Comparison of ENCODE assay signal across 11 mouse cellular contexts in the genomic region with DNA sequence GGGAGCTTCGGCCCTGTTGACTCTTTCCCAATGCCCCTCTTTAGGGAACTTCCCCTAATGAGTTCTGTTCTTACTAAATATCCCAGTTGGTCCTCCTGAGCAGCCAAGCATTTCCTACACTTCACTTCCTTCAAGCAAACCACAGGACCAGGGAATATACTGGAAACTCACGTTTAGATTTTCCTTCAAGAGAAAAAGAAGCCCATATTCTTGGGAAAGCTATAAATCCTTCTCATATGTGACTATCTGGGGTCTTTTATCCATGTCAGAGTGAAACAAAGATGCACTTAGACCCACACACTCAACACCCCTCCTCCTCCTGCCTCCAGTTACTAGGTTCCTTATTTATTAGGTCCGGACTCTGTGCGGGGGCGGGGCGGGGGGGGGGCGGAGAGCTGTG. TPM values are rescaled to one million over a fixed set of nuclear protein-coding genes. Genes with fewer than 3 reads are reported as not detected.
DNase-seq lines count a peak whose midpoint lies in the region; ATAC-seq and TF ChIP-seq lines count a peak whose summit lies in the region.
"Had no signal": no experiment of that assay in that cellular context is flagged by ENCODE, and none has a peak within 500 bp of the region (broad histone marks: within the 10 kb centered on the region; RNA-seq: fewer than 3 reads in every experiment).

No protein-coding gene starts in this region.

- no peaks in the 10 kb centered on the region for H3K36me3 ChIP-seq in lung, embryonic 15.5 days
- no peaks in the 10 kb centered on the region for H3K36me3 ChIP-seq in limb, embryonic 14.5 days (ENCODE audit: control insufficient read depth, insufficient read depth, low read length)
- H3K36me3 ChIP-seq in stomach, embryonic 15.5 days = no peaks in the 10 kb centered on the region

- peak overlapping the region; percentile 41; the same call in 1 of the 2 replicates for H3K4me3 ChIP-seq in lung, embryonic 15.5 days
- peak overlapping the region; percentile 48 for H3K4me3 ChIP-seq in limb, embryonic 14.5 days (replicated peaks; ENCODE audit: low read length)
- H3K4me3 ChIP-seq in stomach, embryonic 15.5 days (replicated peaks) = peak overlapping the region; percentile 49

- no peaks in the 10 kb centered on the region for H3K9me3 ChIP-seq in lung, embryonic 15.5 days
- no peaks in the 10 kb centered on the region for H3K9me3 ChIP-seq in limb, embryonic 14.5 days (ENCODE audit: control insufficient read depth, low read length)
- no peaks in the 10 kb centered on the region for H3K9me3 ChIP-seq in stomach, embryonic 15.5 days

- H3K4me2 ChIP-seq in lung, embryonic 15.5 days = peak overlapping the region; percentile 75
- H3K4me2 ChIP-seq in limb, embryonic 14.5 days (replicated peaks; ENCODE audit: low read depth, low read length, severe bottlenecking) = peak overlapping the region; percentile 90
- H3K4me2 ChIP-seq in stomach, embryonic 15.5 days = peak overlapping the region; percentile 75

- no peaks in the 10 kb centered on the region for H3K4me1 ChIP-seq in lung, embryonic 15.5 days
- H3K4me1 ChIP-seq in limb, embryonic 14.5 days (ENCODE audit: control insufficient read depth, insufficient read depth, low read length) = peaks cover 17% of the 10 kb centered on the region; the same call in 1 of the 2 replicates
- H3K4me1 ChIP-seq in stomach, embryonic 15.5 days = 0 out of 2 replicates have a peak, but pooled peaks cover 4% of the 10 kb centered on the region

- peak; percentile 36 for DNase-seq in cerebellum, adult 9-10 months
- no peak for DNase-seq in cerebellum, postnatal 36 days
- DNase-seq in lung, postnatal 14 days = no peak
- DNase-seq in limb, embryonic 14.5 days (ENCODE audit: low spot score) = no peak
- DNase-seq in urinary bladder, postnatal 4 days (ENCODE audit: low spot score in 2 of 2) = no peak
- DNase-seq: kidney, adult 11 months had no signal

- no peak overlapping the region for H3K9ac ChIP-seq in lung, embryonic 15.5 days
- H3K9ac ChIP-seq in limb, embryonic 14.5 days (ENCODE audit: low read depth, low read length, severe bottlenecking) = 0 out of 2 replicates have a peak overlapping the region, but pooled peaks have one; percentile 44
- no peak overlapping the region for H3K9ac ChIP-seq in stomach, embryonic 15.5 days

- no peak for TF ChIP-seq POLR2A in limb, embryonic 14.5 days (IDR thresholded peaks at IDR 0.05; ENCODE audit: borderline replicate concordance, extremely low read depth, insufficient read depth, insufficient read length)

- 6% methylated on average over 7 of the region's 7 CpGs for WGBS in lung, embryonic 15.5 days
- WGBS in limb, embryonic 14.5 days = 6% methylated on average over 7 of the region's 7 CpGs
- WGBS in stomach, embryonic 15.5 days = 9% methylated on average over 7 of the region's 7 CpGs

- H3K27me3 ChIP-seq in lung, embryonic 15.5 days = peaks cover 26% of the 10 kb centered on the region
- peaks cover 12% of the 10 kb centered on the region; the same call in 1 of the 2 replicates for H3K27me3 ChIP-seq in limb, embryonic 14.5 days (ENCODE audit: control insufficient read depth, insufficient read depth, low read length)
- no peaks in the 10 kb centered on the region for H3K27me3 ChIP-seq in stomach, embryonic 15.5 days (replicated peaks)

- ATAC-seq in lung, embryonic 15.5 days (ENCODE audit: borderline replicate concordance, extremely low read depth, low FRiP score, low TSS enrichment) = no peak
- no peak for ATAC-seq in limb, embryonic 14.5 days (ENCODE audit: low FRiP score, low read depth)
- ATAC-seq in stomach, embryonic 15.5 days (ENCODE audit: insufficient read depth, low FRiP score, low read depth) = no peak
- no peak for ATAC-seq in erythroid progenitor cell, adult 5-6 weeks (replicated peaks; ENCODE audit: low FRiP score, poor library complexity, severe bottlenecking)

- H3K27ac ChIP-seq in lung, embryonic 15.5 days = no peak overlapping the region
- H3K27ac ChIP-seq in limb, embryonic 14.5 days (replicated peaks; ENCODE audit: low read depth, low read length) = no peak overlapping the region
- no peak overlapping the region for H3K27ac ChIP-seq in stomach, embryonic 15.5 days

RNA-seq across cellular contexts. Expression of a gene that starts 6.5 kb away (rescaled TPM):
- polyA plus RNA-seq in lung, embryonic 15.5 days (2015; fragmentation: Nextera tagmentation; extraction: Ambion mirVana) = 0.47 and 0.59 TPM in 2 replicates
- polyA plus RNA-seq in limb, embryonic 14.5 days (2012; rRNA removed) = 3.5 and 4.3 TPM in 2 replicates
- 2.7 and 4.6 TPM in 2 replicates for polyA plus RNA-seq in limb, embryonic 14.5 days (2014; fragmentation: Nextera tagmentation; extraction: Ambion mirVana)
- 3.3 and 4.8 TPM in 2 replicates for polyA plus RNA-seq in stomach, embryonic 15.5 days (2015; fragmentation: Nextera tagmentation; extraction: Ambion mirVana)
- total RNA-seq in erythroid progenitor cell, adult 5-6 weeks (2015; ENCODE audit: low replicate concordance) = not detected in 2 replicates
- total RNA-seq in erythroid progenitor cell, adult 5-6 weeks (2017; ENCODE audit: low replicate concordance) = not detected in 2 replicates
- total RNA-seq: common myeloid progenitor, adult 5-6 weeks; megakaryocyte, adult 5-6 weeks had no signal
